Mouse (Mus musculus): ENCODE measurements around the gene Rac1.

GRCm38 (mm10) chr5:143514878-143515277 is 13.0 kb downstream of the Rac1 start:
- no peak for TF ChIP-seq CTCF (IDR thresholded peaks at IDR 0.05)
- no peak for TF ChIP-seq POLR2A (IDR thresholded peaks at IDR 0.05; ENCODE audit: insufficient read depth, low read depth, low read length)

All from heart, adult 2 months (tissue).